Mouse (Mus musculus): ENCODE data around the gene Apon. TPM values are rescaled to one million over a fixed set of nuclear protein-coding genes. Genes with fewer than 3 reads are reported as not detected.

Apon gene
- polyA plus RNA-seq, 1 experiment from 2014 or later: 0.18 TPM

- H3K9me3 ChIP-seq: no peaks in the 10 kb centered on the region
- DNase-seq (ENCODE audit: low spot score): no peak
- no peaks in the 10 kb centered on the region for H3K36me3 ChIP-seq
- H3K27ac ChIP-seq: no peak overlapping the region
- H3K4me3 ChIP-seq: no peak overlapping the region
- H3K27me3 ChIP-seq (ENCODE audit: insufficient read depth, poor library complexity, severe bottlenecking): no peaks in the 10 kb centered on the region
- peaks cover 20% of the 10 kb centered on the region for H3K4me1 ChIP-seq
- WGBS: 57% methylated on average over 16 of the region's 16 CpGs
Observed at GRCm38 (mm10) chr10:128221533-128222286, 32.2 kb upstream of the Apon start.

- DNase-seq (ENCODE audit: low spot score): no peak
- Histone ChIP-seq H3K4me3 (0 out of 2 replicates have a peak overlapping the region, but pooled peaks have one; percentile 8), H3K36me3 (no peaks in the 10 kb centered on the region), H3K27ac (no peak overlapping the region), H3K4me1 (peaks cover 20% of the 10 kb centered on the region), H3K9me3 (no peaks in the 10 kb centered on the region), H3K27me3 (ENCODE audit: insufficient read depth, poor library complexity, severe bottlenecking) (no peaks in the 10 kb centered on the region)
- 51% methylated on average over 5 of the region's 5 CpGs for WGBS
Observed at GRCm38 (mm10) chr10:128225064-128225463, 28.8 kb upstream of the Apon start.

GRCm38 (mm10) chr10:128225538-128225937, 28.4 kb upstream of the Apon start, which contains the start of gene Mip:
Gene Mip (plus strand): TSS chr10:128225838.
- Histone ChIP-seq H3K4me3 (0 out of 2 replicates have a peak within 1 kb of the TSS, but pooled peaks have one; percentile 8), H3K9me3 (no peaks in the 10 kb centered on the region), H3K4me1 (peaks cover 21% of the 10 kb centered on the region), H3K36me3 (no peaks in the 10 kb centered on the region), H3K27me3 (ENCODE audit: insufficient read depth, poor library complexity, severe bottlenecking) (no peaks in the 10 kb centered on the region), H3K27ac (peak within 1 kb of the TSS; percentile 56; the same call in 1 of the 2 replicates)
- no peak for DNase-seq (ENCODE audit: low spot score)
- WGBS: 56% methylated on average over 4 of the region's 4 CpGs

- WGBS: 84% methylated on average over 9 of the region's 9 CpGs
- no peaks in the 10 kb centered on the region for H3K36me3 ChIP-seq
- H3K9me3 ChIP-seq: no peaks in the 10 kb centered on the region
- no peak overlapping the region for H3K27ac ChIP-seq
- H3K4me1 ChIP-seq: peaks cover 26% of the 10 kb centered on the region
- H3K4me3 ChIP-seq: no peak overlapping the region
- DNase-seq (ENCODE audit: low spot score): no peak
- H3K27me3 ChIP-seq (ENCODE audit: insufficient read depth, poor library complexity, severe bottlenecking): no peaks in the 10 kb centered on the region
Observed at GRCm38 (mm10) chr10:128227592-128227991, 26.3 kb upstream of the Apon start.

GRCm38 (mm10) chr10:128228009-128228408, 25.9 kb upstream of the Apon start:
- no peak for DNase-seq (ENCODE audit: low spot score)
- Histone ChIP-seq H3K27ac (no peak overlapping the region), H3K9me3 (no peaks in the 10 kb centered on the region), H3K27me3 (ENCODE audit: insufficient read depth, poor library complexity, severe bottlenecking) (no peaks in the 10 kb centered on the region), H3K36me3 (no peaks in the 10 kb centered on the region), H3K4me1 (peaks cover 30% of the 10 kb centered on the region), H3K4me3 (no peak overlapping the region)
- WGBS: 87% methylated on average over 8 of the region's 8 CpGs

- no peaks in the 10 kb centered on the region for H3K27me3 ChIP-seq (ENCODE audit: insufficient read depth, poor library complexity, severe bottlenecking)
- 84% methylated on average over 12 of the region's 12 CpGs for WGBS
- no peaks in the 10 kb centered on the region for H3K9me3 ChIP-seq
- no peak for DNase-seq (ENCODE audit: low spot score)
- peak overlapping the region; percentile 98 for H3K27ac ChIP-seq
- 0 out of 2 replicates have a peak, but pooled peaks cover 8% of the 10 kb centered on the region for H3K36me3 ChIP-seq
- H3K4me3 ChIP-seq: no peak overlapping the region
- peaks cover 19% of the 10 kb centered on the region for H3K4me1 ChIP-seq
Observed at GRCm38 (mm10) chr10:128230582-128230981, 23.3 kb upstream of the Apon start.

- H3K36me3 ChIP-seq: 0 out of 2 replicates have a peak, but pooled peaks cover 8% of the 10 kb centered on the region
- no peaks in the 10 kb centered on the region for H3K9me3 ChIP-seq
- WGBS: 24% methylated on average over 5 of the region's 5 CpGs
- DNase-seq (ENCODE audit: low spot score): no peak
- peak overlapping the region; percentile 91 for H3K4me3 ChIP-seq
- H3K4me1 ChIP-seq: peaks cover 14% of the 10 kb centered on the region
- H3K27ac ChIP-seq: peak overlapping the region; percentile 98
- no peaks in the 10 kb centered on the region for H3K27me3 ChIP-seq (ENCODE audit: insufficient read depth, poor library complexity, severe bottlenecking)
Observed at GRCm38 (mm10) chr10:128231146-128231545, 22.8 kb upstream of the Apon start.

- Histone ChIP-seq H3K9me3 (no peaks in the 10 kb centered on the region), H3K4me1 (peaks cover 13% of the 10 kb centered on the region), H3K27ac (peak within 1 kb of the TSS; percentile 98), H3K27me3 (ENCODE audit: insufficient read depth, poor library complexity, severe bottlenecking) (no peaks in the 10 kb centered on the region), H3K36me3 (0 out of 2 replicates have a peak, but pooled peaks cover 8% of the 10 kb centered on the region), H3K4me3 (peak within 1 kb of the TSS; percentile 91)
- peak; percentile 91 for DNase-seq (ENCODE audit: low spot score)
- under 1% methylated on average over 58 of the region's 58 CpGs for WGBS
Observed at GRCm38 (mm10) chr10:128231697-128232419, 22.0 kb upstream of the Apon start, which contains the start of gene Timeless. Gene Timeless (plus strand): TSS chr10:128232065.

GRCm38 (mm10) chr10:128232420-128232985, 21.4 kb upstream of the Apon start:
- H3K4me1 ChIP-seq: peaks cover 13% of the 10 kb centered on the region
- DNase-seq (ENCODE audit: low spot score): peak; percentile 82
- no peaks in the 10 kb centered on the region for H3K27me3 ChIP-seq (ENCODE audit: insufficient read depth, poor library complexity, severe bottlenecking)
- H3K36me3 ChIP-seq: 0 out of 2 replicates have a peak, but pooled peaks cover 8% of the 10 kb centered on the region
- peak overlapping the region; percentile 91 for H3K4me3 ChIP-seq
- H3K9me3 ChIP-seq: no peaks in the 10 kb centered on the region
- under 1% methylated on average over 14 of the region's 14 CpGs for WGBS
- H3K27ac ChIP-seq: peak overlapping the region; percentile 98

- H3K36me3 ChIP-seq: peaks cover 32% of the 10 kb centered on the region
- no peak overlapping the region for H3K4me3 ChIP-seq
- no peaks in the 10 kb centered on the region for H3K9me3 ChIP-seq
- WGBS: 72% methylated on average over 4 of the region's 4 CpGs
- no peaks in the 10 kb centered on the region for H3K27me3 ChIP-seq (ENCODE audit: insufficient read depth, poor library complexity, severe bottlenecking)
- H3K27ac ChIP-seq: no peak overlapping the region
- no peak for DNase-seq (ENCODE audit: low spot score)
- H3K4me1 ChIP-seq: peaks cover 11% of the 10 kb centered on the region; the same call in 1 of the 2 replicates
Observed at GRCm38 (mm10) chr10:128236321-128236720, 17.6 kb upstream of the Apon start.

- no peak for DNase-seq (ENCODE audit: low spot score)
- H3K4me3 ChIP-seq: no peak overlapping the region
- H3K27ac ChIP-seq: no peak overlapping the region
- WGBS: 87% methylated on average over 15 of the region's 15 CpGs
- H3K27me3 ChIP-seq (ENCODE audit: insufficient read depth, poor library complexity, severe bottlenecking): no peaks in the 10 kb centered on the region
- H3K4me1 ChIP-seq: peaks cover 8% of the 10 kb centered on the region; the same call in 1 of the 2 replicates
- peaks cover 48% of the 10 kb centered on the region for H3K36me3 ChIP-seq
- H3K9me3 ChIP-seq: no peaks in the 10 kb centered on the region
Observed at GRCm38 (mm10) chr10:128237807-128238480, 16.0 kb upstream of the Apon start.

- Histone ChIP-seq H3K27me3 (ENCODE audit: insufficient read depth, poor library complexity, severe bottlenecking) (no peaks in the 10 kb centered on the region), H3K36me3 (peaks cover 56% of the 10 kb centered on the region), H3K4me1 (peaks cover 6% of the 10 kb centered on the region; the same call in 1 of the 2 replicates), H3K27ac (no peak overlapping the region), H3K9me3 (no peaks in the 10 kb centered on the region), H3K4me3 (no peak overlapping the region)
- DNase-seq (ENCODE audit: low spot score): no peak
- WGBS: 82% methylated on average over 4 of the region's 4 CpGs
Observed at GRCm38 (mm10) chr10:128239140-128239539, 14.8 kb upstream of the Apon start.

All from heart, embryonic 10.5 days (tissue).